Mouse (Mus musculus) liver, embryonic 15.5 days (tissue): Measurements from ENCODE around the gene Ephb4. TPM values are rescaled to one million over a fixed set of nuclear protein-coding genes. Genes with fewer than 3 reads are reported as not detected.

Experiments
- ATAC-seq: fragments of 200-750 bp; cut with Nextera tagmentation; 2 replicates; pipeline ENCODE4 v1.8.0; 2017; ENCODE audit warnings: moderate number of reproducible peaks, mild to moderate bottlenecking, moderate library complexity; ENCODE audit not compliant: insufficient read depth
- H3K27ac ChIP-seq: fragments of 300-500 bp; sonication (generic); replicated peaks from 2 replicates; pipeline ENCODE4 v1.5.1; 2015; ENCODE audit warnings: mild to moderate bottlenecking, inconsistent platforms
- H3K27me3 ChIP-seq: fragments of 300-500 bp; sonication (generic); 2 replicates; pipeline ENCODE4 v1.6.1; 2015; ENCODE audit warnings: mild to moderate bottlenecking, inconsistent platforms
- H3K36me3 ChIP-seq: fragments of 300-500 bp; sonication (generic); replicated peaks from 2 replicates; pipeline ENCODE4 v1.6.1; 2015; ENCODE audit warnings: moderate library complexity, mild to moderate bottlenecking, inconsistent platforms
- H3K4me1 ChIP-seq: fragments of 300-500 bp; sonication (generic); replicated peaks from 2 replicates; pipeline ENCODE4 v1.6.1; 2015; ENCODE audit warnings: inconsistent platforms
- H3K4me2 ChIP-seq: fragments of 300-500 bp; sonication (generic); 2 replicates; pipeline ENCODE4 v1.6.1; 2015; ENCODE audit warnings: moderate library complexity, mild to moderate bottlenecking, inconsistent platforms
- H3K4me3 ChIP-seq: fragments of 300-500 bp; sonication (generic); replicated peaks from 2 replicates; pipeline ENCODE4 v1.5.1; 2015; ENCODE audit warnings: mild to moderate bottlenecking, inconsistent platforms
- H3K9ac ChIP-seq: fragments of 300-500 bp; sonication (generic); 2 replicates; pipeline ENCODE4 v1.6.1; 2015; ENCODE audit warnings: moderate library complexity, mild to moderate bottlenecking, inconsistent platforms
- H3K9me3 ChIP-seq: fragments of 300-500 bp; sonication (generic); replicated peaks from 2 replicates; pipeline ENCODE4 v1.6.1; 2016; ENCODE audit warnings: inconsistent platforms
- WGBS: fragments of 180-500 bp; shearing (Covaris S2); methylation state at CpG from one replicate; pipeline ENCODE4 v1.1.7; 2015; ENCODE audit warnings: mixed read lengths; ENCODE audit not compliant: insufficient replicate concordance; 5-methylcytosine and 5-hydroxymethylcytosine counted together
- polyA plus RNA-seq: library from polyadenylated mRNA; unstranded; fragments of >200 nt; fragmentation: Nextera tagmentation; extraction: Ambion mirVana; gene quantifications from 2 replicates; pipeline ENCODE4 v1.2.1, GENCODE M21; 2015

Ephb4 gene
- polyA plus RNA-seq, 1 experiment from 2014 or later = 7.6 TPM

DNA sequence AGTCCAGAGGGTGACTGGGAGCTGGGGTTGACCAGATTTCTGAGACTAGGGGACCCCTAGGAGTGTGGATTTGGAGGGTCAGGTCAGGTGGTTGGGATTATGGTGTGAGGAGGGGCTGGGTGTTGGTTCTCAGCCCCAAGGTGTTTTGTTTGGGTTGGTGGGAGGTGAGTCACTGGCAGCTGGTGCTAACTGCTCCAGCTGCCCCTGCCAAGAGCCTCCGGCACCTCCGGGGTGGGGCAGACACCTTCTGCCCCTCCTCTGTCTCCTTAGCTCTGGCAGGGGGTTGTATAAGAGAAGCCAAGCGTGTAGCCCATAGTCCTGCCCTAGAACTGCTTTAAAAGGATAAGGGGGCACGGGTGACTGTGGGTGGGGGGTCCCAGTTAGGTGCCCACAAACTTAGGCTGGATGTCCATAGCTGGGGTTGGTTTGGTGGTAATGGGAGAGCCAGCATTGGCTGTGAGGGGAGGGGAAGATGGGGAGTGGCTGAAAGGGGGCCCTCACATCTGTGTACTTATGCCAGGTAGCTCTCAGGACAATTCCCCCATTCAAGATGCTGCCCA is 24.7 kb downstream of the Ephb4 start:
- no peak overlapping the region for H3K27ac ChIP-seq
- H3K9me3 ChIP-seq = no peaks in the 10 kb centered on the region
- ATAC-seq = no peak

GRCm38 (mm10) chr5:137375627-137376026 is 25.7 kb downstream of the Ephb4 start:
- no peak overlapping the region for H3K4me2 ChIP-seq
- no peak overlapping the region for H3K27ac ChIP-seq
- H3K9ac ChIP-seq = no peak overlapping the region
- ATAC-seq = no peak
- no peaks in the 10 kb centered on the region for H3K27me3 ChIP-seq
- H3K4me1 ChIP-seq = no peaks in the 10 kb centered on the region
- H3K9me3 ChIP-seq = no peaks in the 10 kb centered on the region
- 46% methylated on average over 2 of the region's 2 CpGs for WGBS
- H3K36me3 ChIP-seq = peaks cover 28% of the 10 kb centered on the region
- no peak overlapping the region for H3K4me3 ChIP-seq

More for the DNA sequence above, 24.7 kb downstream of the Ephb4 start:
- no peak overlapping the region for H3K4me2 ChIP-seq
- no peak overlapping the region for H3K4me3 ChIP-seq
- WGBS = 53% methylated on average over 4 of the region's 4 CpGs
- H3K36me3 ChIP-seq = peaks cover 31% of the 10 kb centered on the region
- H3K27me3 ChIP-seq = no peaks in the 10 kb centered on the region
- no peak overlapping the region for H3K9ac ChIP-seq
- H3K4me1 ChIP-seq = no peaks in the 10 kb centered on the region

DNA sequence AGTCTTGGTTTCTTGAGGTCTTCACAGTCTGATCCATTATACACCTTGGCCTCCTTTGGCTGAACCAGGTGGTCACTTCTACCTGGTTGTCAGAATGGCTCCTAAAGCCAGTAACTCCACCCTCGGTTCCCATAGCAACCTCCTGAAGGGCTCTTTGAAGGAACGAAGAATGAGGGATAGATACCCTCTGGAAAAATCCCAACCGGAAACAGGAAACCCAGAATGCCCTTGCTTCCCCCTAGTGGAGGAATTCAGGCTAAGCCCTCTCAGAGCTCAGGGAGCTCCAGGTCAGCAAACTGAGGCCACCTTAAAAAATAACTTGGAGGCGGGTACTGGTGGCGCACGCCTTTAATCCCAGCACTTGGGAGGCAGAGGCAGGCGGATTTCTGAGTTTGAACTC is 26.3 kb downstream of the Ephb4 start:
- H3K4me2 ChIP-seq = no peak overlapping the region
- H3K27ac ChIP-seq = no peak overlapping the region
- ATAC-seq = no peak
- H3K27me3 ChIP-seq = no peaks in the 10 kb centered on the region
- no peak overlapping the region for H3K9ac ChIP-seq
- WGBS = 36% methylated on average over 7 of the region's 7 CpGs
- H3K4me3 ChIP-seq = no peak overlapping the region
- peaks cover 28% of the 10 kb centered on the region for H3K36me3 ChIP-seq
- H3K9me3 ChIP-seq = no peaks in the 10 kb centered on the region
- no peaks in the 10 kb centered on the region for H3K4me1 ChIP-seq

GRCm38 (mm10) chr5:137376722-137377121 is 26.8 kb downstream of the Ephb4 start:
- ATAC-seq = no peak
- Histone ChIP-seq H3K4me1 (no peaks in the 10 kb centered on the region), H3K27ac (no peak overlapping the region), H3K4me3 (no peak overlapping the region), H3K9ac (no peak overlapping the region), H3K4me2 (no peak overlapping the region), H3K9me3 (no peaks in the 10 kb centered on the region), H3K27me3 (no peaks in the 10 kb centered on the region), H3K36me3 (peaks cover 25% of the 10 kb centered on the region)
- WGBS = 51% methylated on average over 9 of the region's 9 CpGs

DNA sequence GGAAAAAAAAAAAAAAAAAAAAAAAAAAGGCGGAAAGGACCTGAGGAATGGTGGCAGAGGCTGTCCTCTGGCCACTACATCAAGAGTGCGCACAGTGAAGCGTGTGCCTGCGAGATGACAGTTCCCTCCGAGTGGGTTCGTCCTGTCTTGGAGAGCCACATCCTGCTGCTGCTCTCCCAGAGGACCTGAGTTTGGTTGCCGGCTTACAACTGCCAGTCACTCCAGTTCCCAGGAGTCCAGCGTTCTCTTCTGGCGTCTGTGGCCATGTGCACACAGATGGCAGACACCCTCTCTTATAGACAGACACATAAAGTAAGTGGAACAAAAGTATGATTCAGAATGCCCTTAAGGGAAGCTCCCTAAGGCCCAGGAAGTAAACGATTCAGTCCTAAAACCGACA is 27.3 kb downstream of the Ephb4 start:
- no peak overlapping the region for H3K4me2 ChIP-seq
- 31% methylated on average over 10 of the region's 11 CpGs for WGBS
- H3K4me1 ChIP-seq = no peaks in the 10 kb centered on the region
- no peak overlapping the region for H3K4me3 ChIP-seq
- H3K27ac ChIP-seq = no peak overlapping the region
- ATAC-seq = no peak
- peaks cover 21% of the 10 kb centered on the region for H3K36me3 ChIP-seq
- no peaks in the 10 kb centered on the region for H3K9me3 ChIP-seq
- no peaks in the 10 kb centered on the region for H3K27me3 ChIP-seq
- no peak overlapping the region for H3K9ac ChIP-seq

DNA sequence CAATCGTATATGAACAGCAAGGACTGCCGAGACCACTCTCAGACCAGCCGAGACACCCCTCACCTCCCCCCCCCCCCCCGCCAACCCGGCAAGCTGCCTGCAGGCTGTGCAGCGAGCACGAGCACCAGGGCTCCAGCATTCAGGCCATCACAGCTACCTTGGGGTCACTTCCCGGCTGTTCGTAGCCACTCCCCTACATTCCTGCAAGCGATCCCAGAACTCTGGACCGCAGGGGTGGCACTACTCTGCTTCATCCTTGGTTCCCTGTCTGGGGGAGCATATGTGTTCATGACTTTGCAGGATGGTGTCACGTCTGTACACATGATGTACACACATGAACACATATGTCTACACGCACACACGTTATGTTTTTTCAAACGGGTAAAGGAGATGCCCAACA is 27.7 kb downstream of the Ephb4 start:
- WGBS = 27% methylated on average over 11 of the region's 15 CpGs
- Histone ChIP-seq H3K4me2 (no peak overlapping the region), H3K27ac (no peak overlapping the region), H3K9me3 (no peaks in the 10 kb centered on the region), H3K27me3 (no peaks in the 10 kb centered on the region), H3K9ac (no peak overlapping the region), H3K4me1 (no peaks in the 10 kb centered on the region), H3K4me3 (no peak overlapping the region), H3K36me3 (peaks cover 17% of the 10 kb centered on the region)
- no peak for ATAC-seq

DNA sequence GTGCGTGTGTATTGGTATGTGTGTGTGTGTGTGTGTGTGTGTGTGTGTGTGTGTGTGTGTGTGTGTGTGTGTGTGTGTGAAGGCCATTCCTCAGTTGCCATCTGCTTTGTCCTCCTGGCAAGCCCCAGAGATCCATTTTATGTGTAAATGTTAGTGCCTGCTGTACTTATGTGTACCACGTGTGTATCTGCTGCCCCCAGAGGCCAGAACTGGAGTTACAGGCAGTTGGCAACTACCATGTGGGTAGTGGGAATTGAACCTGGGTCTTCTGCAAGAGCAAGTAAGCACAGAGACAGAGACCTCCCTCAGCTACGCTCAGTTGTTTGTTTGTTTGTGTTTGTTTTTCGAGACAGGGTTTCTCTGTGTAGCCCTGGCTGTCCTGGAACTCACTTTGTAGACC is 31.2 kb downstream of the Ephb4 start:
- H3K4me3 ChIP-seq = no peak overlapping the region
- H3K4me1 ChIP-seq = no peaks in the 10 kb centered on the region
- WGBS = 47% methylated on average over 4 of the region's 4 CpGs
- no peaks in the 10 kb centered on the region for H3K36me3 ChIP-seq
- no peak overlapping the region for H3K9ac ChIP-seq
- no peak overlapping the region for H3K27ac ChIP-seq
- no peak overlapping the region for H3K4me2 ChIP-seq
- no peak for ATAC-seq
- no peaks in the 10 kb centered on the region for H3K27me3 ChIP-seq
- H3K9me3 ChIP-seq = no peaks in the 10 kb centered on the region

GRCm38 (mm10) chr5:137383441-137383840 is 33.5 kb downstream of the Ephb4 start:
- Histone ChIP-seq H3K27me3 (no peaks in the 10 kb centered on the region), H3K27ac (no peak overlapping the region), H3K4me2 (no peak overlapping the region), H3K9me3 (no peaks in the 10 kb centered on the region), H3K9ac (no peak overlapping the region), H3K4me1 (no peaks in the 10 kb centered on the region), H3K4me3 (no peak overlapping the region), H3K36me3 (no peaks in the 10 kb centered on the region)
- no peak for ATAC-seq
- 79% methylated on average over 7 of the region's 7 CpGs for WGBS

- ATAC-seq = no peak
- no peaks in the 10 kb centered on the region for H3K27me3 ChIP-seq
- H3K4me1 ChIP-seq = no peaks in the 10 kb centered on the region
- H3K27ac ChIP-seq = no peak overlapping the region
- H3K9me3 ChIP-seq = no peaks in the 10 kb centered on the region
- H3K36me3 ChIP-seq = no peaks in the 10 kb centered on the region
- H3K4me2 ChIP-seq = no peak overlapping the region
- H3K4me3 ChIP-seq = no peak overlapping the region
- no peak overlapping the region for H3K9ac ChIP-seq
- 62% methylated on average over 7 of the region's 7 CpGs for WGBS
Observed at GRCm38 (mm10) chr5:137386712-137387111, 36.8 kb downstream of the Ephb4 start.

GRCm38 (mm10) chr5:137391641-137392040 is 41.7 kb downstream of the Ephb4 start:
- no peak overlapping the region for H3K4me2 ChIP-seq
- no peaks in the 10 kb centered on the region for H3K27me3 ChIP-seq
- no peaks in the 10 kb centered on the region for H3K9me3 ChIP-seq
- no peak overlapping the region for H3K4me3 ChIP-seq
- no peak overlapping the region for H3K9ac ChIP-seq
- H3K27ac ChIP-seq = no peak overlapping the region
- H3K36me3 ChIP-seq = no peaks in the 10 kb centered on the region
- WGBS = 58% methylated on average over 8 of the region's 8 CpGs
- no peaks in the 10 kb centered on the region for H3K4me1 ChIP-seq
- no peak for ATAC-seq

- no peak overlapping the region for H3K9ac ChIP-seq
- H3K27me3 ChIP-seq = no peaks in the 10 kb centered on the region
- no peak overlapping the region for H3K4me3 ChIP-seq
- WGBS = 33% methylated on average over 7 of the region's 7 CpGs
- no peaks in the 10 kb centered on the region for H3K36me3 ChIP-seq
- H3K27ac ChIP-seq = no peak overlapping the region
- no peaks in the 10 kb centered on the region for H3K9me3 ChIP-seq
- 0 out of 2 replicates have a peak, but pooled peaks cover 2% of the 10 kb centered on the region for H3K4me1 ChIP-seq
- no peak for ATAC-seq
- no peak overlapping the region for H3K4me2 ChIP-seq
Observed at GRCm38 (mm10) chr5:137394456-137394855, 44.5 kb downstream of the Ephb4 start.

DNA sequence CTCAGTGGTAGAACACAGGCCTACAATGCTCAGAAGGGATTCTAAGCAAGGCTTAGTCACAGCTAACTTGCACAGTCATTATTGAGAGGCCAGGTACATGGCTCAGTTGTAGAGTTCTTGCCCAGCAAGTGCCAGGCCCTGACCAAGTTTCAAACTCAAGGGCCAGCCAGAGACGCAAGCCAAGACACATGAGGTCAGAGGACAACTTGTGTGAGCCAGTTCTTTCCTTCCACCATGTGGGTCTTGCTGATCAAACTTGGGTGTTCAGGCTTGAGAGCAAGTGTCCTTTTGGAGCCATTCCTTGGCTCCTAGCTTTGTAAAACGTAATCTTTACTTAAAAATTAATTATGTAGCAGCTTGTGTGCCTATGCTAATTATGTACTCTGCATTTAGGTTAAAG is 54.2 kb downstream of the Ephb4 start:
- ATAC-seq = no peak
- no peak overlapping the region for H3K27ac ChIP-seq
- no peaks in the 10 kb centered on the region for H3K27me3 ChIP-seq
- H3K4me1 ChIP-seq = no peaks in the 10 kb centered on the region; the same call in none of the 2 replicates
- WGBS = 55% methylated on average over 2 of the region's 2 CpGs
- H3K9me3 ChIP-seq = no peaks in the 10 kb centered on the region
- no peaks in the 10 kb centered on the region for H3K36me3 ChIP-seq
- H3K4me3 ChIP-seq = no peak overlapping the region
- H3K4me2 ChIP-seq = no peak overlapping the region
- no peak overlapping the region for H3K9ac ChIP-seq
